Mouse (Mus musculus) MN1 (cell line): ENCODE data around the gene Ptprd.
"Not testable (repeated sequence)": the region's sequence is repeated elsewhere in the genome, so short reads cannot be mapped to it uniquely, and the experiment has no call there.

Experiments
- DNase-seq: peaks from one replicate; pipeline ENCODE4 v3.0.0-alpha.2; 2016; ENCODE audit warnings: low spot score

Ptprd gene

DNA sequence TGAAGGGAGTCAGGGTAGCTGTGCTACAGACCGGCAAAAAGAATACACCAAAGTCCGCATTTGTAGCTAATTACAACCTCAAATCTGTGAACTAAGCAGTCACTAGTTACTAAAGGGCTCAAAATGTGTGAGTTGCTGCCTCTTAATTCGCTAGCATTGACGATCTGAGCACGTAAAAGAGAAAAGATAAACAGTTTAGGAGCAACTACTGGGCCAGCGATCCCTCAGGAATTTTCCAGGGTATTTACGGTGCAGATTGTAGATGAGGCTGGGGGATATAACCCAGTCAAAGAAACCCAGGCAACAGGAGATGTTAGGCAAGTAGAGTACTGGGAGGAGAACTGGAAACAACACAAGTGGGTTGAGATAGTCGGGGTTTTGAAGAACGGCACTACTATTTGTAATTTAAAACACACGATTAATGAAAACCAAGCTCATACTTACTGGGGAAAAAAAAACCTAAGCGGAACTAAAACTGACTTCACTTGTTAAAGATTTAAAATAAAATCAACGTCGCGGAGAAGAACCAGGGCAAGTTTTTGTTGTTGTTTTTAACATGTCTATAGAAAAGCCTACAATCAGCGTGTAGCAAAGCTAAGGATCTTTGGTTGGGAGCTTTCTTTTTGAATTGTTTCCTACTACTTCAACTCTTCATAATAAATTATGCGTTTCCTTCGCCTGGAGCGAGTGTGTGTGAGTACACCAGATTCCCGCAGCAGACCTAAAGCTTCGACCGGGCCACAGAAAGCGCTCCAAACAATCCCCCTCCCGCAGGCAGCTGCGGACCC lies 1762.9 kb downstream of the Ptprd start:
- DNase-seq: no peak

DNA sequence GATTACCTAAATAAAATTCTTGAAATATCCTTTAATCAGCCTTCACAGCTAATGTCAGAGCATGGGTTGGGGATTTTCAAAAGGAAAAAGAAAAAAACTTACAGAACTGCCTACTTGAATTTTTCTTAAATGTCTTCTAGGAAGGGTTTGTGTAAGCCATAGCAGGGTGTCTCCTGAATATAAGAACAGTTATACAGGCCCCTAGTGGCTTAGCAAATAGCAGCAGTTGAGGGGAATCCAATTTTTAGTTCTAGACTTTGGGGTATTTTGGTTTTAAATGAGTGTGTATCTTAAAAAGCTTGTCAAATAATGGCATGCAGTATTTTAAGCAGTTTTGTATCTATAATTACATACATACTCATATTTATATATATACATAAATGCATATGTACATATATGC lies 1764.4 kb downstream of the Ptprd start:
- DNase-seq: no peak

DNA sequence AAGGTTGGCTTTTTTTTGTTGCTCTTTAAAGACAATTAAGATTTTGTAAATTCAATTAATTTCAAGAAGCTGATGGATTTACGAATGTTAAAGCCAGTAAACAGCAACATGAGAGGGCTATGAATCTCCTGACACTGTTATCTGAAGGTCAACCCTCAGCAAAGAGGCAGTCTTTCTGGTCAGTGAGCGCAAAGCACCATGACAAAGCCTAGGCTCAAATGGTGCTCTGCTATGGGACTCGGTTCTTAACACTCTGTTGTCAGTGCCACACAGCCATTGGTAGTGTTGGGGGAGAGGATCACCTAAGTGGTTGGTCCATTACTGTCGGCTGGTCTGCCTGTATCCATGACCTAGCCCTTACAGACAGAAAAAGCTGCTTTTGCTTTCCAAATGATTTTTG lies 1767.0 kb downstream of the Ptprd start:
- no peak for DNase-seq

DNA sequence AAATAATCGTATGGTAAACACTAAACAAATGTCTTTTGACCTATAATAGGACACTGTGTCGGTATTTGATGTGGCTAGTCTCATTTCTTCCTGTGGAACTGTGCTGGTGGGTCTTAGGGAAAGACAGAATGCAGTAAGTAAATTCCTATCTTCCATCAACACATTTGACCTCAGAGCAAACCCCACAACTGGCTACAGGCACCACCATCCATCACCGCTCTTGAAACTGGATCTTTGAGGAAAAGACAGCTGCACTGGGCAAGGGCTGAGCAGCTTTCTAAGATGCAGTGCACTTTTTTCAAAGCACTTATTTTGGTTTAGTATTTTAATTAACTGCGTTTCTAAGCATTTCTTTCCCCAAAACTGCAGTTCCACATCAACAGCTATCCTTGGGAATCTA lies 1768.2 kb downstream of the Ptprd start:
- DNase-seq: no peak

DNA sequence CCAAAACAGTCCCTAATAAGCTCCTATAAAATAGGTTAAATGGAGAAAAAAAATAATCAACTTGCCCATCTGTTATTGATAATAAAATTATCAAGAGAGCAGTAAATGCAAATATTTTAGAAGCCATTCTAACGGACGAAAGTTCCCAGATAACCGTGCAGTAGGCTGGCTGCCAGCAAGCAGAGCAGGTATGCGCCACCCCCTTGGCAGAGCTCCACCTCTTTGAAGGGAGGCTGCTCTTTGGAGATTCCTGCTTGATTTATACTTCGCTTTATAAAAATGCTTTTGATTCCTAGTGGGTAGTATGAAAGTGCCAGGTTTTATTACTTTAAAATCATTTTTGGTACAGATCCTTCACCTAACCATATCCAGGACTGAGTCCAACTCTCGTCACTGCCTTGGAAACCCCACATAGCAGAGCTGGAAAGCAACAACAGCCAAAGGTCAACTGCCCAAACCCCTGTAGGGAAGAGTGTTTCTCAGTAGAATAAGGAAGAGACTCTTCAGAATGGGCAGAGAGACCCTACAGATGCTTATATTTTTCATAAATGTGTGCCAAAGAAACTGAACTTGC lies 1770.9 kb downstream of the Ptprd start:
- no peak for DNase-seq

DNA sequence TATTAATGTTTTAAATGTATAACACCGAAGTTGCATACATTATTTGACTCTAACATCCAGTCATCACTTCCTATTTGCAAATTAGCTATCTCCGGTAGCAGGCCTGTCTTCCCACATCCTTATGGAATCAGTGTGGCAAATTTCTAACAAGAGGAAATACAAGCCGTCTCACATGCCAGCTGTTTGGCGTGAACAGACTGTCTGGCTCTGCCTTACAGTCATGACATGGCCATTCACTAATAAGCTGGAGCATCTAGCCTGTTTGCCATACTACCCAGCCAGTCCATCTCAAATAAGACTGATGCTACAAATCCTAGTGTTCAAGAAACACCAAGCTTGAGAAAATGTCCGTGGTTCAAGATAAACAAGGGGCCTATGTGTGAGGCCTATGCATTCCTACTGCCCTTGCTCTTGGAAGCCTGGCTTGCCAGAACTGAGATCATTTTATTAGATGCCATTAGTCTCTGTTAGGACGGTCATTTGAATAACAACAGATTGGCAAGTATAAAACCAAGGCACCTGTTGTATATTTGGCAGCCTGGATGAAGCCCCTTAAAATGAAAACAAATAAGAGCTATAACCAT lies 1773.2 kb downstream of the Ptprd start:
- DNase-seq: no peak

DNA sequence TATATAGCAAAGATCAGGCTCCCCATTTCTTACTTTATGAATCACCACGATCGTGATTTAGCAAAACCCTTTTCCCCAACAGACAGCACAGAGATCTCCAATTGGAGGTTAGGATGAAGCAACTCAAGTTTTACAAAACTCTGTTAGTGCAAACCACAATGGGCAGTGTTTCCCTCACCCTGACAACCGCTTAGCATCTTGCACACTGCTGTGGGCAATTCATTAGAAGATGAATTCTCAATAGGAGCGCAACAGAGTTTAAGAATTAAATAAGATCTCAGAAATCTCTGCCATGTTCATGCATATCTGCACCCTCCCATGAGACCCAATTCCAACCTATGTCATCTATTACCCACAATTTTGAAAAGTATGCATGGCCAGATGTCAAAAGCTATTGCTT lies 1773.7 kb downstream of the Ptprd start:
- DNase-seq: no peak

DNA sequence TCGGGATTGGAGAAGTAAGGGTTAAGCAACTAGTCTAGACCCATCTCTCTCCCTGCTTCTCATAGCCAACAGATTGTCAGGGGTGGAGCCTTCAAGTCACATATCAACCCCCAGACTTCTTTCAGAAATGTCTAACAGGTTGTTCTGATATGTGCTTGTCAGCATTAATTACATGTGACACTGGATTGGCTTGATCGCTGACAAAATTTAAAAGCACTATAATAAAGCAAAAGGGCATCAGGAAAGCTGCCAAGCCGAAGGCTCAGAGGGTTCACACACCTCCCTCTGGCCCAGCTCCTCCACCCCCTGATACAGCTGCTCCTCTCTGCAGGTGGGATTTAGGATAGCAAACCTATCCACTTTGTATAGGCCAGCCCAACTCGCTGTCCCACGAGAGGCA lies 1775.8 kb downstream of the Ptprd start:
- DNase-seq: no peak

DNA sequence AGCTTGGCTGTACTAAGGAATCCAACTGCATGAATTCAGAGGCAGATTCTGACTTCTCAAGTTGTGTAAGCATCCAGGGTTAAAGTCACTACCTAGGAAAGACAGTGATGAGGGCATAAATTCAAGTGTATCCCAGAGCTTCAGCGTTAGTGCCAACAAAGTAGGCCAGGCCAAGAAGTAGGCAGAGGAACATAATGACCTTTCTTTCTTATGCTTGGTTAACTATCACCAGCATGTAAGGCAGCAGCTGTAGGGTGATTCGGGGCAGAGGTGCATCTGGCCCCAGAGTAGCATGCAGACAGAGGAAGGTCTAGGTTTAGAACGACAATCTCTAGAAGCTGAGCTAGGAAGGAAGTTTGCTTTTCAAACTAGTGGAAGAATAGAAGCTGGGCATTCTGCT lies 1782.0 kb downstream of the Ptprd start:
- DNase-seq: no peak

DNA sequence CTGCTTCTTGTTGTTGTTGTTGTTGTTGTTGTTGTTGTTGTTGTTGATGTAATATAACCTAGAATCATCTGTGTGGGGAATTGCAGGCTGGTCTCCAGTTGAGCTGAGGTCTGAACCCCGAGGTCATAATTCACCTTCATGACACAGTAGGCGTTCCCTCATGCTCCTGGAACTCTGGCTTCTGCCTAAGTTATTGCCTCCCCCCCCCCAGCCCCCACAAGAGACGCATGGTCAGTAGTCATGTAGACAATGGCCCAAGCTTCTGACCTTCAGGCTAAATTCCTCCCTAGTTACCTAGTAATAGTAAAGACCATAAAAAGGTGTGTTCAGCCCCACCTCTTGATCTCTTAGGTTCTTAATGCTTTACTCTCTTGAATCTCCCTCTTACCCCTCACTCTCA lies 1784.7 kb downstream of the Ptprd start:
- DNase-seq: not testable (repeated sequence)

DNA sequence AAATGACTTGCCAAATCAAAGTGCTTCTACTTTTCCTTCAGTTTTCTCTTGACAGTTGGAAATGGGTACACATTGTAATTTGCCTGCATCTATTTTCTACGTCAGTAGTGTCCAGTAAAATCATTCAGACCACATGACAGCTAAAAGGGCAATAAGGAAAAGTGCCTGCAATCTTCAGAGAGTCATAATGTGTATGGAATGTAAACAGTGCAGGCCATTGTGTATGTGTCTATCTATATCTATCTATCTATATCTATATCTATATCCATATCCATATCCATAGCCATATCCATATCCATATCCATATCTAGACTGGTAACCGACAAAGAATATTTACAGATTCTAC lies 1786.6 kb downstream of the Ptprd start:
- no peak for DNase-seq

DNA sequence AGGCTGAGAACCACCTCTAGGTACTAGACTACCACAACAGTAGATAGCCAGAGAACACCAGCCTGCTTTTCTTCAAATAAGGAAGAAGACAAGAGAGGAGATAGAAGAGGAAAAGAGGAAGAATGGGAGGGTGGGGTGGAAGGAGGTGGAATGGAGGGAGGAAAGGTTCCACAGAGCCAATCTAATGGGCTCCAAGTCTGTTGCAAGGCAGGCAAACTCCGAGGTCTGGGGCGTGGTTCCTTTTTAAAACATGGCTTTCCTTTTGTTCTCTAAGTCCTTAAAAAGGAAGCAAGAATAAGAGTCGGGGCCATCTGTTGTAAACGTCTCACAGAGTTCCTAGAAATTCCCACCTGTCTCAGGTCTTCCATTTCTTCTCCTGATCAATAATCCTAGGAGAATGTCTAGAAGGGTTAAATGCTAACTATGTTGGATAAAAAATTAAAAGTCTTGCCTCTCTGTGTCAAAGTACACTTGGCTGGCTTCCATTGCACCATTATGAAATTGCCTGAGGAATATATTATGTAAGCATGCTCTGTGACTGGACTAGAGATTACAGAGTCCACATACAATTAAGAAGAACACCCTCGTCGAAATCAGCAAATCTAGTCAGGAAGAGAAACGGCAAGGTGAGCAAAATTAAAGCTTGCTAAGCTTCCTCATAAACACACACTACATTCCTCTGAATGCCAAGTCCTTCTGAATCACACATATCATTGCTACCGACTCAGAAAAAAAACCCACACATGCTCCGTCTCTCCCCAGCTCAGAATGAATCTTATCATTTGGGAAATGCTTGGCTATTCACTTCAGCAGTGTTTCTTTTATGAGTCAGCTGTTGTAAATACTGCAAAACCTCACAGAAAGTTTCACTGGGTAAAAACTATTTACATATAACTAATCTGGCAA lies 1787.2 kb downstream of the Ptprd start:
- no peak for DNase-seq

DNA sequence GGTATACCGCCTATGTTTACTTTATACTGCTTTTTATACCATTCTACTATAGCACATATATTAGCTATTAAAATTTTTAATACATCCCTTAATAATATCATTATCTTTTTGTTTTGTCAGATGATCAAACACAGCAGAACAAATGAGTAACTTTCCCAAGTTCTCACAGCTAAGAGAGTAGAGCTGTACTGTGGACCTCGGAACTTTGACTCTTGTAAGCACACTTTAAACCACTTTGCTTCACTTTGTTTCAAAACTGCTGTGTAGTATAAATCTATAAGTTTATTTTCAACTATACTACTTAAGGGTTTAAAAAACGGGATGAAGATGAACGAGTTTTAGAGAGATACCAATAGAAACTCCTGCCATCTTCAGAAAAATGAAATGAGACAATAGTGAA lies 1789.6 kb downstream of the Ptprd start:
- DNase-seq: no peak

DNA sequence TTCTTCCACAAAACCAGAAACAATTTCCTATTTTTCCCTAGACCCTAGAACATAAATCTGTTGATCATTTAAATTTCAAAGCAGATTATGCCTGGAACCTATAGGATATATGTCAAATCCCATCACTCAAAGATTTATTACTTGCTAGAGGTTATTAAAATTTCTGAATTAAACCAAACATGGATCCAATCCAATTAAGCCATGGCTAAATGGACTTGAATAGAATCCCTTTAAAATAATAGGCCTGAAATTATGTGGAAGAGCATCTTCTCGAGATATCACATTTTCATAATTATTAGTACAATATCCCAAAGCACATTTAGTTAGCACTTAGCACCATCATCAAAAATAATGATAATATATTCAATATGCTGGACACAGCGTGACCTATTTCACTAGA lies 1792.1 kb downstream of the Ptprd start:
- DNase-seq: no peak

DNA sequence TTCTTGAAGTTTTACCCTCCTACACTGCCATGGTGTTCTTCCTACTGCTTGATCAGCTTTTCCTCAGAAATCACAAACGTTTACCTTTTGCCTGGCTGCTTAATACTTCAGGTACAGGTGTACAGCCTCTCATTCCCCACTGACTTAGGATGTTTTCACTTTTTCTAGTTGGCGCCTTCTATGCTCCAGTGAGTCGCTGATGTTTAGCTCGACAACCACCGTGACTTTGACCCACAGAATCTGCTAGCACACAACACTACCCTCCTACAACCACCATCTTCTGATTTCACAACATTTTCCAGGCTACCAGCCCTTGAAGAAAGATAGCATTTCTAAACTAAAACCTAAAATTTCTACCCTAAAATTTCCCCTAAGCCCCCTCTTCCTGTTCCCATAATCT lies 1794.1 kb downstream of the Ptprd start:
- DNase-seq: no peak

DNA sequence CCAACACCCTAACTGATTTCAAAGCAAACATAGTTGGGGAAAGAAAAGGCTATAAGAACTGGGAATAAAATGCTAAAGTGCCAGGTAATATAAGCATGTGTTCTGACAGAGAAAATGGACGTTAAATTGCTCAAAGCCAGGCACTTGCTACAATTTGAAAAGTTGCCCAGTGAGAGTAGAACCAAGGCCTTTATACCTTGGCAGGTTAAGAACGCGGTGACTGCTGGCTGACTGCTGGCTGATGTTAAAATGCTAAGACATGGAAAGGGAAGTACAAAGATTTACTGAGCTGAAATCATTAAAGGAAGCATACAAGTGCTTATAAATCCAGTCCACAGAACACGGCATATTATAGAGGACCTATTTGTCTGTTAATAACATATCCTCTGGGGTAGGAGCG lies 1796.1 kb downstream of the Ptprd start:
- DNase-seq: no peak

DNA sequence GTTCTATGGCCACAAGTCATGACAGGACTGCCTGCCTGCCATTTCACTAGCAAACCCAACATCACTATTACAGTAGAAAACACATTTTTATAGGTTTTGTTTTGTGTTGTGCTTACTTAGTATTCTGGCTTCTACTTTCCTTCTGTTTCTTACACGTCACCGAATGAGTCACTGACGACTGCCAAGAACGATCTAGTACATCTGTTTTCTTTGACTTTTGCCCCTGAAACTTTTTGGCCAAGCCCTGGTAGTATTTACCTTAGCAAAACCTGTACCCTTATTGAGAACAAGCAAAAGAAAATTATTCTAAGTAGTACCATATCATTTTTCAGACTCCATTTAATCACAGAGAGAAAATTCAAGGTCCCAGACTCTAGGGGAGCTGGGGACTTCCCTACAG lies 1797.2 kb downstream of the Ptprd start:
- no peak for DNase-seq

DNA sequence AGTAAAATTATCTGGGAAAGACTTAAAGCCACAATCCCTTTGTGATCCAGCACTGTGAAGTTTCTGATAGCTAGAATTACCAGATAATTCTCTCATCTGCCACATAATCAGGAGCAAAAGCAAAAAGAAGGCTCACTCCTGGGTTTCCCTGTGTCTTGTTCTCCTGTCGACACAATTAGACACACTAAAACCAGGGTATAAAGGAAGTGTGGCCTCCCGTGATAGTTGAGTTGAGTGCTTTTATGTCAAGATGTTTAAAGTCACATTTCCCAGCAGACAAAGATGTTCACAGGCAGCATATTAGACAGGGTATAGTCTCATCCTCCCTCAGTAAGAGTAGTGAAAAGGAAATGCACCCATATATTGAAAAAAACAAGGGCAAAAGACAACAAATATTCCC lies 1801.7 kb downstream of the Ptprd start:
- DNase-seq: no peak

DNA sequence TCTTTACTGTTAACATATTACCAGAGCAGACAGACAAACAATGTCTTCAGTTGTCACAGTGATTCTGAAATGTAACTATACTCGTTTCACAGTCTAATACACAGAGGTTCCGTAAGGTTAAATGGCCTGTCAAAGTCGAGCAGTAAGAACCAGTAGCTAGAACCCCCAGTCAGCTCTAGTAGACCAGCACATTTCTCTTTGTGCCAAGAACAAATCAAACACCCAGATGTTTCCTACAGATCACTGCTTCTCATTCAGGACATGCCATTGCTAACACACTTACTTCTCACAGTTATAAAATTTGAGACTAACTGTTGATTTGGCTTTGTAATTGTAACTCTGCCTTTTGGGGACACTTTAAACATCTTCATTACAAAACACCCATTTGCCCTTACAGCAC lies 1802.6 kb downstream of the Ptprd start:
- DNase-seq: no peak

DNA sequence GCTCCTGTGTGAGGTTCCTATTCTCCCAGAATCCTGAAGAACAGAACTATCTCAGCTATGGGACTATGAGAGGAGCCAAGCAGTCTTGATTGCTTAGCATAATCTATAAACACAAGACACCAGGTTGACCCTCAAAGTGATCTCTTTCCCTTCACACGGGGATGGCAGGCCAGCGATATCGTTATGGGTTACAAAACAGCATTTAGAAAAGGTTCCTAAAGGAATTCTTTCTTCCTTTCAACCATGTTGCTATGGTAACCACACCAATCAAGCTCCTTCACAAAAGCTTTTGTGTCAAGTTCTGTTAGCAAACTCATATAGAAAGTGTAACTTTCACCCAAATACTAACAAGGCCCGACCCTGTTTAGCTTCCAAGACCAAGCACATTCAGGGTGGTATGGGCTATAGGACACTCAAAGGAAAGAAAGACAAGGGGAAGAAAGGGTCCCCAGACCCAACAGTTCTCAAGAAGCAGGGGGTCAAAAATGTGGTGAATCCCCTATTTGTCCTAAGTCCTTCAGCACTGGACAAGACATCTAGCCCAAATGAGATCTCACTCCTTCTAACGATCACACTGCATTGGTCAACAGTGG lies 1805.8 kb downstream of the Ptprd start:
- no peak for DNase-seq

DNA sequence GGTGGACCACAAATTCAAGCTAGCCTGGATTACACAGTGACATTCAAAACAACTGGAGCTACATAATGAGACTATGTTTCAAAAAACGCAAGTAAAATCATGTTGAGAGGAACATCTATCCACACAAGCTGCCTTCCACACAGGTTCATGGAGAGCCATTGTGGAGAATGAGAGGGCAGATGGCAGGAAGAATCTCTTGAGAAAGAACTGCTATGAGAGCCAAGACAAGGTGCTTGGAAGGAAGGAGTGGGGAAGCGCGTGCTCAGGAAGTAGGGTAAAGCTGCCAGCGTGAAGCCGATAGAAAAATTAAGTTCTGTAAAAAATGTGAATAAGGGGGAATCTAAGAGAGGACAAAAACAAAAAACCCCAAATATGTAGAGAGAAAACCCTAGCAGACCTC lies 1808.5 kb downstream of the Ptprd start:
- DNase-seq: no peak

DNA sequence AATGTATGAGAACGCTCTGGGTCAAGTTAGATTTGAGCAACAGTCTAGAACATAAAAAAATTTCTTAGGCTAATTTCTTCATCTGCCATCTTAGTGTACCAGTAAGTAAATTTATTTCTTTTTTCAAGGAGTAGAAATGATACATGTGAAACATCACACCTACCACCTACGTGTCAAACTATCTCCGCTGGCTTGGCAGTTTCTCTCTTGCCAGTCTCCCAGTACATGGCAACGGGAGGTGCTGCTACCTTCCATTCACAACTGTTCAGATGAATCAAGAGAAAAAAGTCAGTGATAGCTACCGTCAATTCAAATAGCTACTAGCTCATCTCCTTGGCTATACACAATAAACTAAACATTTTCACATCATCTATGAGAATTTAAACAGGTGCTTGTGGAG lies 1823.9 kb downstream of the Ptprd start:
- no peak for DNase-seq
